15 mouse cellular contexts compared by ENCODE assay signal in genomic region chr2:7531185-7531960, GRCm38 (mm10). TPM values are rescaled to one million over a fixed set of nuclear protein-coding genes. Genes with fewer than 3 reads are reported as not detected.
DNase-seq lines count a peak whose midpoint lies in the region; ATAC-seq and TF ChIP-seq lines count a peak whose summit lies in the region.
"Had no signal": no experiment of that assay in that cellular context is flagged by ENCODE, and none has a peak within 500 bp of the region (broad histone marks: within the 10 kb centered on the region; RNA-seq: fewer than 3 reads in every experiment).

No protein-coding gene starts in this region.

- H3K9ac ChIP-seq in forebrain, embryonic 12.5 days = no peak overlapping the region
- no peak overlapping the region for H3K9ac ChIP-seq in forebrain, postnatal 0 days
- no peak overlapping the region for H3K9ac ChIP-seq in midbrain, embryonic 14.5 days (replicated peaks; ENCODE audit: low read length)
- H3K9ac ChIP-seq: limb, embryonic 15.5 days had no signal

- DNase-seq in forebrain, embryonic 10.5 days (ENCODE audit: extremely low spot score, low spot score) = no peak
- peak; percentile 69 for DNase-seq in Muller cell, postnatal 12 days (ENCODE audit: inconsistent ontology term)
- peak; percentile 50 for DNase-seq in forebrain, postnatal 0 days
- DNase-seq in midbrain, embryonic 14.5 days = peak; percentile 84
- no peak for DNase-seq in gastrocnemius, postnatal 25 days
- no peak for DNase-seq in kidney, adult 8-10 months
- DNase-seq in gastrocnemius, adult 8-10 months (ENCODE audit: low spot score in 2 of 2) = no peak
- DNase-seq: cerebellum, postnatal 10 days; gastrocnemius, postnatal 10 days; lung, adult 2 months; thymus, adult 18-20 months had no signal

- WGBS in forebrain, embryonic 12.5 days = 69% methylated on average over 6 of the region's 6 CpGs
- WGBS in forebrain, embryonic 10.5 days = 85% methylated on average over 6 of the region's 6 CpGs
- 47% methylated on average over 6 of the region's 6 CpGs for WGBS in forebrain, postnatal 0 days
- 28% methylated on average over 6 of the region's 6 CpGs for WGBS in midbrain, embryonic 14.5 days

- H3K4me1 ChIP-seq in forebrain, embryonic 12.5 days = peaks cover 23% of the 10 kb centered on the region
- H3K4me1 ChIP-seq in forebrain, embryonic 10.5 days = peaks cover 39% of the 10 kb centered on the region
- 0 out of 2 replicates have a peak, but pooled peaks cover 4% of the 10 kb centered on the region for H3K4me1 ChIP-seq in forebrain, postnatal 0 days (ENCODE audit: insufficient read depth)
- H3K4me1 ChIP-seq in midbrain, embryonic 14.5 days (ENCODE audit: control insufficient read depth, insufficient read depth, low read length) = peaks cover 36% of the 10 kb centered on the region
- H3K4me1 ChIP-seq: limb, embryonic 15.5 days had no signal

- no peaks in the 10 kb centered on the region for H3K27me3 ChIP-seq in forebrain, embryonic 12.5 days
- H3K27me3 ChIP-seq in forebrain, embryonic 10.5 days (ENCODE audit: poor library complexity, severe bottlenecking) = no peaks in the 10 kb centered on the region
- no peaks in the 10 kb centered on the region for H3K27me3 ChIP-seq in forebrain, postnatal 0 days (ENCODE audit: insufficient read depth, low read length)
- H3K27me3 ChIP-seq in midbrain, embryonic 14.5 days (ENCODE audit: control insufficient read depth, insufficient read depth, low read length) = no peaks in the 10 kb centered on the region
- H3K27me3 ChIP-seq: limb, embryonic 15.5 days had no signal

- no peaks in the 10 kb centered on the region for H3K9me3 ChIP-seq in forebrain, embryonic 12.5 days
- H3K9me3 ChIP-seq in forebrain, embryonic 10.5 days = no peaks in the 10 kb centered on the region
- no peaks in the 10 kb centered on the region for H3K9me3 ChIP-seq in forebrain, postnatal 0 days (ENCODE audit: low read length)
- no peaks in the 10 kb centered on the region for H3K9me3 ChIP-seq in midbrain, embryonic 14.5 days (ENCODE audit: control insufficient read depth, low read length)
- H3K9me3 ChIP-seq: limb, embryonic 15.5 days had no signal

- no peak overlapping the region for H3K27ac ChIP-seq in forebrain, embryonic 12.5 days
- H3K27ac ChIP-seq in forebrain, embryonic 10.5 days = no peak overlapping the region
- H3K27ac ChIP-seq in forebrain, postnatal 0 days (ENCODE audit: low read depth, low read length) = peak overlapping the region; percentile 10; the same call in 1 of the 2 replicates
- H3K27ac ChIP-seq in midbrain, embryonic 14.5 days (replicated peaks; ENCODE audit: low read depth, low read length) = peak overlapping the region; percentile 78
- H3K27ac ChIP-seq: kidney, postnatal 0 days; limb, embryonic 15.5 days had no signal

- H3K4me2 ChIP-seq in forebrain, embryonic 12.5 days = no peak overlapping the region
- no peak overlapping the region for H3K4me2 ChIP-seq in forebrain, postnatal 0 days (ENCODE audit: low read depth)
- peak overlapping the region; percentile 22 for H3K4me2 ChIP-seq in midbrain, embryonic 14.5 days (ENCODE audit: low read length)
- H3K4me2 ChIP-seq: heart, embryonic 11.5 days; limb, embryonic 15.5 days had no signal

- no peaks in the 10 kb centered on the region for H3K36me3 ChIP-seq in forebrain, embryonic 12.5 days (replicated peaks)
- H3K36me3 ChIP-seq in forebrain, embryonic 10.5 days (replicated peaks) = no peaks in the 10 kb centered on the region
- no peaks in the 10 kb centered on the region for H3K36me3 ChIP-seq in forebrain, postnatal 0 days (ENCODE audit: insufficient read depth)
- H3K36me3 ChIP-seq in midbrain, embryonic 14.5 days (ENCODE audit: control insufficient read depth, insufficient read depth, low read length) = no peaks in the 10 kb centered on the region
- H3K36me3 ChIP-seq: limb, embryonic 15.5 days had no signal

- TF ChIP-seq CTCF in forebrain, postnatal 0 days (IDR thresholded peaks at IDR 0.05; ENCODE audit: low read depth) = no peak

- H3K4me3 ChIP-seq in forebrain, embryonic 12.5 days (replicated peaks) = no peak overlapping the region
- no peak overlapping the region for H3K4me3 ChIP-seq in forebrain, embryonic 10.5 days
- H3K4me3 ChIP-seq in forebrain, postnatal 0 days (ENCODE audit: low read depth, low read length) = no peak overlapping the region
- H3K4me3 ChIP-seq in midbrain, embryonic 14.5 days (replicated peaks; ENCODE audit: low read depth, low read length) = no peak overlapping the region
- H3K4me3 ChIP-seq: limb, embryonic 15.5 days had no signal

- peak; percentile 21; the same call in 1 of the 2 replicates for ATAC-seq in forebrain, embryonic 12.5 days (ENCODE audit: low FRiP score)
- ATAC-seq in forebrain, postnatal 0 days = peak; percentile 43; the same call in 1 of the 2 replicates
- 0 out of 2 replicates have a peak, but pooled peaks have one; percentile 43 for ATAC-seq in midbrain, embryonic 14.5 days (ENCODE audit: low FRiP score, low TSS enrichment)

RNA-seq across cellular contexts. Expression of gene Celf2, which starts 22.0 kb away (rescaled TPM):
- polyA plus RNA-seq in forebrain, embryonic 12.5 days (2016; fragmentation: Nextera tagmentation; extraction: Ambion mirVana) = 167 and 168 TPM in 2 replicates
- polyA plus RNA-seq in forebrain, embryonic 10.5 days (2016; fragmentation: Nextera tagmentation; extraction: Ambion mirVana) = 57.0 and 58.2 TPM in 2 replicates
- total RNA-seq in forebrain, postnatal 0 days (2014; rRNA removed) = 184 and 205 TPM in 2 replicates
- polyA plus RNA-seq in forebrain, postnatal 0 days (2015; fragmentation: Nextera tagmentation; extraction: Ambion mirVana) = 132 and 185 TPM in 2 replicates
- 190 and 191 TPM in 2 replicates for polyA plus RNA-seq in midbrain, embryonic 14.5 days (2014; fragmentation: Nextera tagmentation; extraction: Ambion mirVana)
- 10 to 100 TPM; 53.5 to 58.8 TPM for total RNA-seq in gastrocnemius, postnatal 25 days (2021)
- total RNA-seq in gastrocnemius, adult 8-10 months (2022) = 100 to 1,000 TPM in 1 of 4 experiments, 10 to 100 TPM in 3; 81.5 to 106 (median 88.0) TPM

Comparison
In these comparisons a context has a peak if more than half of its experiments do, and no peak if none do; other contexts are left out.
1. H3K27ac ChIP-seq: peak in forebrain, postnatal 0 days (single experiment) and midbrain, embryonic 14.5 days (single experiment); none in forebrain, embryonic 12.5 days (single experiment) and forebrain, embryonic 10.5 days (single experiment).
2. DNase-seq: peak in Muller cell, postnatal 12 days (single experiment), forebrain, postnatal 0 days (single experiment) and midbrain, embryonic 14.5 days (single experiment); none in forebrain, embryonic 10.5 days (single experiment), gastrocnemius, postnatal 25 days (single experiment), kidney, adult 8-10 months (0 of 2) and gastrocnemius, adult 8-10 months (0 of 2).
3. Peak in every context shown above with its lines, with median percentiles within 50 percentile points of each other: ATAC-seq.